Mouse (Mus musculus): ENCODE results near the gene Mrvi1.
A peak's percentile ranks its signal among the peaks of the same experiment; 100 is the strongest.
"Not testable (repeated sequence)": the region's sequence is repeated elsewhere in the genome, so short reads cannot be mapped to it uniquely, and the experiment has no call there.

Gene Mrvi1

GRCm38 (mm10) chr7:110935815-110936762 is 46.2 kb downstream of the Mrvi1 start:
- DNase-seq: no peak

- DNase-seq: no peak
These were observed 48.3 kb downstream of the Mrvi1 start for GRCm38 (mm10) chr7:110933999-110934398.

- DNase-seq: no peak
These were observed 48.9 kb downstream of the Mrvi1 start for GRCm38 (mm10) chr7:110933329-110933728.

- DNase-seq: peak; percentile 81
These were observed 52.0 kb downstream of the Mrvi1 start for GRCm38 (mm10) chr7:110930118-110930854.

DNA sequence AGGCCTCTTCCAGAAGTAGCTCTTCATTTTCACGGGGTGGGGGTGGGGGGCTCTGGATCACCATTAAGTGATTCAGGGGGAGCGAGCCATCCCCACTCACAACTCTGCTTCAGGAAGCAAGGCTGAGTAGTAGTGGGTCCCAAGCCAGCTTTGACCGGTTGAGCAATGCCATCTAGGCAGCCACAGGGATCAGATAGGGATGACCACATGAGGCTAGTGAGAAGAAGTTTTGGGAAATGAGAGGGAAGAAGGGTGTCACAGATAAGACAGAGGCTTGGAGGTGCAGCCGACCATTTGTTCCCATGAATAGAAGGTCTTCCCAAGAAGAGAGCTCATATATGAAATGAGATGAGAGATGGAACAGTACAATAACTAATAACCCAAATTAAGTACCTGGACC is 55.7 kb downstream of the Mrvi1 start:
- no peak for DNase-seq

DNA sequence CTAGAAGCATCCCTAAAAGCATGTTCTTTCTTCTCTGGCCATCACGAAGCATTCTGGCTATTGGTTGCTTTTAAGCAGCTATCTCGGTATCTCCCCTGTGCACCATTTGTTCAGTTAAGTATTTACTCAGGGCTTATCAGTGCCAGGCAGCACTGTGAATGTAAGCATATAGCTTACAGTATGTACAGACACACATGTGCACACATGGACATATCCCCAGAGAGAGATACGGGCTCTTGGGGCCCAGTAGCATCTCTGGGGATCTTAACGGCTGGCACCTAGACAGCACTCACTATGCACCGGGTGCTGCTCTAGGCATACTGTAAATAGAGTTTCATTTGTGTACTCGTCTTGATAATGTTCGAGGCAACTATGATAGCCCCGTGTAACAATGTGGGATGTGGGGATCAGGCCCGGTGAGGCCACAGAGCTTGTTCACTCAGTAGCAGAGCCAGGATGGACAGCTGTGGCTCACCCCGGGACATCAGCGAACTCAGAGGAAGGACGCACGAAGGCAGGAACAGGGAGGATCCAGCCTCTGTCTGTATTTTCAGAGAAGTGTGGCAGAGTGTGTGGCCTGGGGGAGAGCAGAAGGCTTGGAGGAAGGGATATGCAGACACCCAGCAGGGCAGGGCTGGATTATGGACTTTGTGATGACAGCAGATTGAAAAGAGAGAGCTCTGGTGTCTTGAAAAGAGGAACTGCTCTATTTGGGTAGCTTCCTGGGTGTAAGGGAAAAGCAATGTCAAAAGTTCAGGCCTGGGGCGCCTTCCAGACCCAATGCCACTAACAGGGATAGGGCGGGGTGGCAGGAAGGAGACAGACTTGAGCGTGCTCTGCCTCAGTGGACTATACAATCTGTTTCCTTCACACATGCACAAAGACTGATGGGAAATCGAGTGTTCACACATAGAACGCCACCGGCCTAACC is 61.7 kb downstream of the Mrvi1 start:
- peak; percentile 54 for DNase-seq

DNA sequence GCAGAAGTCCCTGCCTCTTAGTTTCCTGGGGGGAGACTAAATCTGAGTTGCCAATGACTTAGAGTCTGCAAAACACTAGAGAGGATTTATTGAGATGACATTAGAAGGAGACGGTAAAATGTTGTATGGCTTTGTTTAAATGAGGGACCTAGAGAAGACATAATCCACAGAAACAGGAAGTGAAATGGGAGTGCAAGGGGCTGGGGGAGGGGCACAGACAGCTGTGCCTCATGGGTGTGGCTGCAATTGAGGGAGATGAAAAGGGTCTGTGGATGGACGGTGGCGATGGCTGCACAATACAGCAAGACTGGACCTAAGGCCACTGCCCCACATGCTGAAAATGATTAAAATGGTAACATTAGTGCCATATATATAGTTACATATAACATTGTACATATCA is 62.5 kb downstream of the Mrvi1 start:
- peak; percentile 41 for DNase-seq

GRCm38 (mm10) chr7:110915913-110916312 is 66.3 kb downstream of the Mrvi1 start:
- DNase-seq: no peak

DNA sequence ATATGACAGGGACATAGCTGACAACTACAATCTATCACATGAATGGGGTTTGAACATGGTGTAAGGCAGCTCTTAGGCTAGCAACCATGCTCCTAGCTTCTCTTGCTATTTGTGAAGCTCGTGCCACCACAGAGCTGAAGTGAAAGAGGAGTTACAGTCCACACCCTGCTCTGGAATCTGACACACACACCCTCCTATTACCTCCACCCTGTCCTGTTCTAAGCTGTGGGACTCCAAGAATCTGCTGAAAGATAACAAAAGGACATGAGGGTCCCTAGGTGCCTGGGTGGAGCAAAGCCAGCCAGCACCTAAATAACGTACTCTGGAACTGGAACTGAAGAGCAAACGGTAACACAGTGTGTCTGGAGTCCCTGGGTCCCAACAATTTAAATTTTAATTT is 67.7 kb downstream of the Mrvi1 start:
- DNase-seq: no peak

GRCm38 (mm10) chr7:110913754-110914153 is 68.5 kb downstream of the Mrvi1 start:
- no peak for DNase-seq

DNA sequence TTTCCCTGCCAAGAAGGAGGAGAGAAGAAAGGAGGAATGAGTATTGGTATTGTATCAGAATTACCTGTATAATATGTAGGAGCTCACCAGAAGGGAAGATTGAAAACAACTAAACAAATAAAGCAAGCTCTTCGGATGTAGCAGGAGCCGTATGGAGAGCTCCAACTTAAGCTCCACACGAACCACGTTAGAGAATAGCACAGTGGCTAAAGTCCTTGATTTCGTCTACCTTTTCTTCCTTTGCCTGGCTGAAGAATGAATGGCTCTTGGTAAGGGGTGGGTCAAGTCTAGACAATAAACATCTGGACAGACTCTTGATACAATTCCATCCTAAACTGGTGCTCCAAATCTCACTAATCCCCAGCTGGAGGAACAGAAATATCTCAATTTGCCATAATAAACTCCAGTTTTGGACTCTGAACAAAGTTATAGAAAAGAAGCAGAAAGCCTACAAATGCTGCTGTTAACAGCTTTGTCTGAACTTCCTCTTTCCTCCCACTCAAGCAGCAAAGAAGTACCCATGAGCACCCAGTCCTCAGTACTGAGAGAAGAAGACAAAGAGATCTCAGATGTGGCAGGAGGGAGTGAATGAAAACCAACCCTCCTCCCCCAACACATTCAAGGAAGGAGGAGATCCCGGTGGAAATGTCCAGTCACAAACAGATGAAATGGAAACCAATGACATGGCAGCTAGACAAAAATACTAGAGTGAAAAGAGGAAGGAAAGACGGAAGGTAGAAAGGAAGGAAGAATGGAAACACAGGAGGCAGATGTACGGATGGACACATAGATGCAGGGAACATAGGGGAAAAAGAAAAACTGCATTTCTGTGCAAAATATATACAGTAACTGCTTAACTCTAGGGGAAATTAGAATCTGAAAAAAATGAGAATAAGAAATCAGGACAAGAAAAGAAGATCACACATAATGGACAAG is 73.8 kb downstream of the Mrvi1 start:
- no peak for DNase-seq

DNA sequence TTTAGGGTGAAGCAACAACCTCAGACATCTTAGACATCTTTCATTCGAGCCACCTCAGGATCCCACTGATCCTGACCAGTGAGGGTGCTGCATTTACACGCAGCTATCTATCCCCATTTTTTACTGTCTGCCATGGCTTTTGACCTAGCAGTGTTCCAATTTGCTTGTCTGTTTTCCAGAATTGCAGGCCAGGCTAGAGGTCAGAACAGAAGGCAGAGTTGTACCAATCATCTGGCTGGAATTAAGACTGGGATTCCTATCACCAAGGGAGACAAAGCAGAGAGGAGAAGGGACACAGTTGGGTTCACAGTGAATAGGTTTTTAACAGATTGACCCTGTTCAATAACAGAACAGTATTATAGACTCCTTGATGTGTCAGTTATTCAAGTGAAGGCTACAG is 75.7 kb downstream of the Mrvi1 start:
- no peak for DNase-seq

DNA sequence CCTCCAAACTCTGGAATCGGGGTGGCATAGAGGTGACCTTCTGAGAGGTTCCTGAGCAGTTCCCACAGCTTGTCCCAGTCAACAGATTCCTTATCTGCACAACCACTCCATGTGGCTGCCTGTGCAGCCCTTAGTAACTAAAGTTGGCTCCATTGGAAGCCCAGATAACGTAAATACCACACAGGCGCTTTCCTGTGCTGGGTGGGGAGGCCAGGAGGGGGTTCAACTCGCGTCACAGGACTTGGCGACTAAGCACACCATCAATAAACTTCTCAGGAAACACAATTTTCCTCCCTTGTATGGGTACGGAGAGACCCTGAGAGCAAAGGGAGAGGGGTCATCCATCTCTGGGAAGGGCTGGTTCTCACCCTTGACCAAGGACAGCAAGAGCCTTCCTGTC is 79.0 kb downstream of the Mrvi1 start:
- DNase-seq: peak; percentile 67

GRCm38 (mm10) chr7:110897202-110897601 is 85.1 kb downstream of the Mrvi1 start:
- no peak for DNase-seq

- no peak for DNase-seq
These were observed 85.8 kb downstream of the Mrvi1 start for GRCm38 (mm10) chr7:110896453-110896852.

DNA sequence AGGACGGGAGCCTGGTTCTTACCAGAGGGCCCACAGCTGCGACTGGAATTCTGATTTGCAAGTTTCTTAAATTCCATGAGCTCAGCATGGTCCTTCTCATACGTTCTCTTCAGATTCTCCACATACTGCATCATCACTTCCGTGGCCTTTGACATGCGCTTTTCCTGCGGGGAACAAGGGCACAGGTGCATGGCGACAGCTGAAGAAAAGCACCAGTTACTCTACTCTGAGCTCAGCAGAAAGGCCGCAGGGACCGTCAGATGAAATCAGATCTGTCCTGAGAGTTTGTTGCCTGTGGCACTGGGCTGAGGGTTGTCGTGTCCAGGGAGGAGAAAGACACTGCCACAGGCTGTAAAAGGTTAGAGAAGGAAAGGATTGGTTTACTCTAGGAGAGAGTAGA is 86.5 kb downstream of the Mrvi1 start:
- not testable (repeated sequence) for DNase-seq

GRCm38 (mm10) chr7:110894673-110895072 is 87.6 kb downstream of the Mrvi1 start:
- DNase-seq: peak; percentile 13

- peak; percentile 62 for DNase-seq
These were observed 88.2 kb downstream of the Mrvi1 start for GRCm38 (mm10) chr7:110893943-110894610.

- peak; percentile 48 for DNase-seq
These were observed 90.7 kb downstream of the Mrvi1 start for GRCm38 (mm10) chr7:110891501-110891986.

GRCm38 (mm10) chr7:110881746-110882333 is 100.4 kb downstream of the Mrvi1 start:
- DNase-seq: no peak
